Mouse (Mus musculus) neutrophil, adult 5-6 weeks (primary cell): ENCODE measurements at regions not wholly inside any gene's neighbourhood (a gene's known extent, or its start where the extent isn't known, plus 50 kb on each side); places are given as distances from the start of the nearest gene placed in this dataset.
A peak's percentile ranks its signal among the peaks of the same experiment; 100 is the strongest.

Experiments used
- ATAC-seq: fragments of 151-379, 151-347 bp; 2 replicates; pipeline ENCODE4 v1.8.0; 2017; ENCODE audit warnings: mild to moderate bottlenecking, moderate TSS enrichment; ENCODE audit not compliant: insufficient number of reproducible peaks, poor library complexity, low FRiP score, severe bottlenecking; ENCODE audit errors: extremely low read depth

DNA sequence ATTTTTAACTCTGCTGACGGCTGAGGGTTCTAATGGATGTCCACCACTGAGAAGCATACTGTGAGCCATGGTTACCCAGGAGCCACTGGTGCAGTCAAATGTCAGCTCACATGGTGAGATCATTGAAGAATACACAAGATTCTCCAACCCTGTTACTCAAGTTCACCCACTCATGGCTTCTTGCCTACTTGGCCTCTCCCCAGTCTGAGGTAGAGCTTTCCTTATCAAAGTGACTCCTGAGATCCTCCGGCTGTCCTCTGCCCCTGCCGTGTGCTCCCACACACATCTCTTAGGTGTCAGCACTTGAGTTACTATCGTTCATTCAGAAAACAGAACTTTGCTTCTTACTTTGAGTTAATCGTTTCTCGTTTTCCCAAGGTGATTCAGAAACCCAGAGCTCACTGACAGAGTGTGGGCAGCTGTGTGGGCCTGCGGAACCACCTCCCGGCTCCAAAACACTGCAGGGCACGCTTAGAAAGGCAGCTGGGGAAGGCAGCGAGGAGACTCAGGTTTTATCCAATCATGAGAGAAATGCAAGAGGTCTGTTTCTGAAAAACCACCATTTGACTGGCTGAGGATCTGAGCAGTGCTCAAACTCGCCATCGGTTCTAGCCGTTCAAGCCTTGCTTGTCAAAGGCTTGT is 177.8 kb downstream of the Cand1 start:
- no peak for ATAC-seq

DNA sequence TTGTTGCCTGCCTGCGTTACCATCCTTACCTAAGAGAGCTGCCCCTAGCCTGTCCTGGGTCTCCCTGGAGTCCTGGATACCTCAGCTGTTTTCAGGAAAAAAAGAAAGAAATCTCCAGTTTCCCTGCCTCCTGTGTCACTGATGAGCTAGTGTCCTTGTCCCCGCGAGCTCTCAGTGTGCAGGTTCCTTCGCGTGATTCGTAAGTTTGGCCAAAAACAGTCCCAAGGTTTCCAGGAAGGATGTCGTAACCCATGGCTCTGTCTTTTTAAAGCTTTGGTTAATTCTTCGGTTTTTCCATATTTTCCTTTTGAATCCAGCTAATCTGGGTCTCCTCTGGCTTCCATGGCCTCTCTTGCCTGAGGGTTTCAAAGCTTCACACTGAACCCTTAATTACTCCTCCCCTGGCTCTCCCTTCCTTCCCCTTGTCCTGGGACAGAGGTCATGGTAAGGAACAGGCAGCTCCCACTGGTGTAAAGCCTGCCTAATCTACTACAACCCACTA is 178.5 kb downstream of the Cand1 start:
- ATAC-seq, result no peak

GRCm38 (mm10) chr10:119058493-119059020 is 181.3 kb downstream of the Cand1 start:
- no peak for ATAC-seq

DNA sequence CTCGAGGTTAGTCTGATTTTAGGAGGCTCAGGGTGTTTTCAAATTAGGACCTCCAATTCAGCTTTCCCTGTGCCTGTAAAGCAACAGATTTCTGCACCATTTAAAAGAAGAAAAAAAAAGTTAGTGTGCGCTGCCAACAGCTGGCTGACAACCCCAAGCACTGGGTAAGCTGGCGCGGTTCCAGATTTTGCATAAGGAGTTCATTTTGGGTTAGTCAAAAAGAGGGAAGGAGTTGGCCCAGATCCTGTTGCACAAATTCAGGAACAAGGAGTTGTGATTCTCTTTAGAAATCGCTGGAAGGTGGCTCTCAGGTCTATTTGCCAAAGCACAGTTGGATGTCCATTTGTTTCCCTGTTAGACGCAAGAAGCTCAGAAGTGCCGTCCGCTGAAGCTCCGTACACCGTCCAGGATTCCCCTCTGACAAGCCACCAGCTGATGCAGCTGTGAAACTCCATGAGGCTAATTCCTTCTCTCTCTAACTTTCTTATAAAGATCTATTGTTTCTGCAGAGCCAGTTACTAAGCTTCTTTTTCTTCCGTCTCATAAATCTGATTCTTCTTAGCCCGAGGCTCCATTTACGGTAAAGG is 184.6 kb downstream of the Cand1 start:
- no peak for ATAC-seq

GRCm38 (mm10) chr10:119054191-119055175 is 184.5 kb upstream of the Dyrk2 start:
- no peak for ATAC-seq

- no peak for ATAC-seq
These were observed 182.5 kb upstream of the Dyrk2 start for GRCm38 (mm10) chr10:119052441-119053041.

DNA sequence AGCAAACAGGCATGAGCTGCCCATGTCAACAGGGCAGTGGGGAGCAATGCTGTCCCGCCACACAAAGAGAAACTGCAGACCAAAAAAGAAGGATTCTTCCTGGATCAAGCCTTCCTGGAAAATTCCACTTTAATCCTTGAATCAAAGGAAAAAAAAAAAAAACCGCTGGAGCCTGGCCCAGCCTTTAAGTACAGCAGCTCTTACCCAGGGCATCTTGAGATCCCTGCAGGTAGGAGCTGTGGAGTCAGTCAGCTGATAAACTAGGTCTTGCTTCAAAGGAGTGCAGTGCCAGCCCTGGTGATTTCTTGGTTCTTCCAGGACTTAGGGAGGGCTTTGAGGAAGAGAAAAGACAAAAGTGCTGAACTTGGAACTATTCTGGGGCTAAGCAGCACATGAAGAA is 181.6 kb upstream of the Dyrk2 start:
- no peak for ATAC-seq

DNA sequence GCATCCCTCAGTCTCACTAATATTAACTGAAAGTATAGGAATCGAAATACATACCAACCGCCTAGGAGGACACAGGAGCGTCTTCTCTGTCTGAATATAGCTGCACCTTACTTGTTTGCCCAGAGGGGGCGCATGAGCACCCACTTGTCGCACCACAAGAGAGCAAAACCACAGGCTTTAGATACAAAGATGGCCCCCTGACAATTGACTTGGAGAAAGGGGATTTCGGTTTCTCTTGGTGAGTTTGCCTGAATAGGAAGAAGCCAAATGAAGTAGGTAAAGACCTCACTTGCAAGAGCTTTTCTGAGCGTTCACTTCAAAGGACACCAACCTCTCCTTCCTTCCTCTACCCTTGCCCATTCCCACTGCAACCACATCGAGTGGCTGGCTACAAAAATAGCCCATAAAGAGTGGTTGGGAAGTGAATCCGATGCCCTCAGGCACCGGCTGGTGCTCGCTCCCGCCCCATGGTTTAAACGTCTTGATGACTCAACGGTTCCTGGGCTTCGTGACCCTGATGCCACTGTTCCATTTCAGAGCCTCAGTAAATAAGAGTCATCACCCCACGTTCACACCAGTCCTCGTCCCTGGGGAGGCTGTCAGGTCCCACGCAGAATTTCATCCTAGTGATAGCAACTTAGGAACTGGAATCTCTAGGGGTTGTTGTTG is 180.1 kb upstream of the Dyrk2 start:
- peak; percentile 79 for ATAC-seq

DNA sequence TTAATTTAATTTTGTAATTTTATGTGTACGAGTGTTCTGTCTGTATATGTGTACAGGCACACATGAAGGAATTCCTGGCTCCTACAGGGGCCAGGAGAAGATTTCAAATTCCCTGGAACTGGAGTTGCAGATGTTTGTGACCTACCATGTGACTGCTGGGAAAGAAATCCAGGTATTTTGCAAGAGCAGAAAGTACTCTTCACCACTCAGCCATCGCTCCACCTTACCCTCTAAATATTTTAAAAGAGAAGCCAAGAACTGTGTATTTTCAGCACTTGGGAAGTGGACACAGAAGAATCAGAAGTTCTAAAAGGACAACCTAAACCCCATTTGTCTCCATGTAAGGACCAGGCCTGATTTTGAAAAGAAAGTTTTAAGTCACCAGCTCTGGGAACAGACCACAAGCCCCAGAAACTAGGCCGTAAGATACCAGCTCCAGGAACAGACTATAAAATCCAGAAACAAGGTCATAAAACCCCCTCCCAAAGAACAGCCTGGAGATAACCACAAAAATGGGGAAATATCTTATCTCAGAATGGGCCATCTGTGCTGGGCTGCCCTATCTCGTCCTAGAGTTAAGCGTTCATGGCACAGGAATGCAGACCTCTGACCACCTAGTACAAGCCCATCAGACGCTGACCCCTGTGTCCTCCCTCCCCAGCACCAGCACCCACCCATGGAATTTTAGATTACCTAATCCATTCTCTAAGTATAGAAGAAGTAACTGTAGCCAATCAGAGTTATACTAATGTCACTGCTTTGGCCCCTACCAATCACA is 178.8 kb upstream of the Dyrk2 start:
- ATAC-seq, result no peak

GRCm38 (mm10) chr10:119045059-119045458 is 175.1 kb upstream of the Dyrk2 start:
- no peak for ATAC-seq

- ATAC-seq, result no peak
These were observed 173.1 kb upstream of the Dyrk2 start for GRCm38 (mm10) chr10:119043069-119043468.

DNA sequence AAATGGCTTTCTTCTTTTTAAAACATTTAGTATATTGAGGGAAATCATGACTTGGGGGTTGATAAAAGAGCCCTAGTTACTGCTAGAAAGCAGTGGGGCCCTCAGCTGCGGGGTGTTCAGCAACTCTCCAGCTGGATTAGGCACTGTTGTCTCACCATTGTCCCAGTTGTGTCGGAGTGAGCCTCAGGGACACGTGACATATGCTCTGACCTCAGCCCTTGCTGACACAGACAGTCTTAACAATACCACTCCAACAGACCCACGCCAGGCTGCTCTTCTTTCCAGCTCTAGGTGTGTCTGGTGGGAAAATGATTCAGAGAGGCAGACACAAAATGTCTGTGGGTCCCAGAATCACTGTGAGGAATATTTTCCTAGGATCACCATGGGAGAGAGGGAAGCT is 170.2 kb upstream of the Dyrk2 start:
- no peak for ATAC-seq

- no peak for ATAC-seq
These were observed 169.7 kb upstream of the Dyrk2 start for GRCm38 (mm10) chr10:119039732-119040131.

GRCm38 (mm10) chr10:119038991-119039390 is 169.0 kb upstream of the Dyrk2 start:
- ATAC-seq, result no peak

- no peak for ATAC-seq
These were observed 167.8 kb upstream of the Dyrk2 start for GRCm38 (mm10) chr10:119037781-119038180.

DNA sequence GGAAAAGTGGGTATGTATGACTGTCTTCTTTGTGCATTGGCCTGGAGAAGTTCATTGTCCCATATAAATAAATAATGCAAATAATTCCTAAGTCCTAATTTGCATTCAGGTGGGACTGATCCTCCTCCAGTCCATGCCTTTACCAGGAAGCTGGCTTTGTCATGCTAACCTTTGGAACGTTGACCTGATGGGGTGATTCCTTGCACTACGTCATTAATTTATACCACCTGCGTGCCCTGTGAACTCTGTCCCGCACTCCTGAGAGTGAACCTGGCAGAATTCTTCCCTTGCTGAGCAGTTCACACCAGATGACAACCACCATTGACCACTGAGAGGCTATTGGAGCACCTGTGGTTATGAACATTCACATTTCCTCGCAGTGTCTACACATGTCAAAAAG is 165.9 kb upstream of the Dyrk2 start:
- no peak for ATAC-seq

- no peak for ATAC-seq
These were observed 164.4 kb upstream of the Dyrk2 start for GRCm38 (mm10) chr10:119034396-119034795.
